Mouse (Mus musculus) CD4-positive naive resting alpha-beta T cell, adult 57 days (primary cell): ENCODE data around the gene Slc22a3. TPM values are rescaled to one million over a fixed set of nuclear protein-coding genes. Genes with fewer than 3 reads are reported as not detected.

ENCODE experiments used
- total RNA-seq: library from RNA; stranded (reverse); gene quantifications from one replicate; pipeline ENCODE4 v1.2.4, GENCODE M21; 2023

Slc22a3 gene
- 0.27 TPM for total RNA-seq

DNA sequence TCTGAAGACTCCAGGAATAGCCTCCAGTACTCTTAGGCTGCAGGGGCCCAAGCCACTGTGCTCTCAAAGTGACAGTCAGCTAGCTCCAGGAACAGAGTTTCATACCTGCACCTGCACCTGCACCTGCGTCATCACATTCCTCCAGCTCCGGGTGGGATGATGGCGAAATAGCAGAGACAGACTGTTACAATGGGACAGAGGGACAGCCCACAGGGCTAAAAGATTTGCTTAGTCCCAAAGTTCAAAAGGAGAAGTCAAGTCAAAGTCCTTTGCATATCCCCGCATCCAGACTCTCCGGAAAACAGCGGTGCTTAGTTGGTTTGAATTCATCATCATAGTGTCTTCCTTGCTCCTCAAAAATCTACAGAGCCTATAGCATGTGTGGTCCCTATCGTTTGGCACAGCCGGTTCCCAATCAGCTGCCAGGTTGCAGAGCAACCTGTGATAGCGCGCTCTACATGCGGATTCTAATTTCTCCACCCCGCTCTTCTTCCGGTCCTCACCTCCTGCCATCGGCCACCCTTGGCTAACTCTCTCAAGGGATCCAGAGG, at the start of gene Slc22a3:
Gene Slc22a3, minus strand, starts transcription at position 51 of the 551 bp plus-strand sequence.

GRCm38 (mm10) chr17:12377981-12378705, 129.4 kb downstream of the Slc22a3 start, which contains the start of gene Plg:
TSS of gene Plg (plus strand) at chr17:12378608.

Other genes with a start within 250 kb of the Slc22a3 start
- gene Map3k4, start 188.9 kb downstream of the Slc22a3 start, total RNA-seq: 52.2 TPM
- gene Plg, start 129.1 kb downstream of the Slc22a3 start, total RNA-seq: not detected
- gene Slc22a2, start 76.4 kb upstream of the Slc22a3 start, total RNA-seq: not detected
- gene Slc22a1, start 168.1 kb upstream of the Slc22a3 start, total RNA-seq: not detected